Mouse (Mus musculus) bone marrow, adult 2 months (tissue): ENCODE data around the gene P3h1. TPM values are rescaled to one million over a fixed set of nuclear protein-coding genes. Genes with fewer than 3 reads are reported as not detected.

Source experiments
- H3K27ac ChIP-seq: fragments of 200-500 bp; 2 replicates; pipeline ENCODE4 v1.5.1; 2012; ENCODE audit warnings: low read depth, mild to moderate bottlenecking, control low read depth, inconsistent platforms, low read length; ENCODE audit not compliant: control insufficient read depth, poor library complexity, insufficient read depth
- H3K4me1 ChIP-seq: fragments of 200-500 bp; 2 replicates; pipeline ENCODE4 v1.6.1; 2011; ENCODE audit warnings: low read length; ENCODE audit not compliant: control insufficient read depth, insufficient read depth
- H3K4me3 ChIP-seq: fragments of 200-500 bp; replicated peaks from 2 replicates; pipeline ENCODE3; 2011; ENCODE audit warnings: mild to moderate bottlenecking, low read depth, low read length, control low read depth; ENCODE audit not compliant: control insufficient read depth
- CTCF ChIP-seq: fragments of 200-500 bp; IDR thresholded peaks from 2 replicates; pipeline ENCODE4 v1.5.1; 2011; ENCODE audit warnings: low read length, control low read depth; ENCODE audit not compliant: control insufficient read depth, insufficient read depth
- POLR2A ChIP-seq: fragments of 200-500 bp; IDR thresholded peaks from 2 replicates; pipeline ENCODE4 v1.6.1; 2011; ENCODE audit warnings: low read depth, mild to moderate bottlenecking, control low read depth, low read length, borderline replicate concordance; ENCODE audit not compliant: control insufficient read depth
- WGBS: fragments of 180-500 bp; shearing (Covaris S2); methylation state at CpG from one replicate; pipeline ENCODE4 v1.1.7; 2018; 5-methylcytosine and 5-hydroxymethylcytosine counted together
- polyA plus RNA-seq: library from polyadenylated mRNA; stranded (reverse); fragments of >200 nt; gene quantifications from 2 replicates; pipeline ENCODE4 v1.2.4, GENCODE M21; 2011; ENCODE audit warnings: low replicate concordance; ENCODE audit not compliant: missing spikeins, insufficient read depth, insufficient read length

The P3h1 gene
- polyA plus RNA-seq, result 3.7 and 7.0 TPM in 2 replicates

DNA sequence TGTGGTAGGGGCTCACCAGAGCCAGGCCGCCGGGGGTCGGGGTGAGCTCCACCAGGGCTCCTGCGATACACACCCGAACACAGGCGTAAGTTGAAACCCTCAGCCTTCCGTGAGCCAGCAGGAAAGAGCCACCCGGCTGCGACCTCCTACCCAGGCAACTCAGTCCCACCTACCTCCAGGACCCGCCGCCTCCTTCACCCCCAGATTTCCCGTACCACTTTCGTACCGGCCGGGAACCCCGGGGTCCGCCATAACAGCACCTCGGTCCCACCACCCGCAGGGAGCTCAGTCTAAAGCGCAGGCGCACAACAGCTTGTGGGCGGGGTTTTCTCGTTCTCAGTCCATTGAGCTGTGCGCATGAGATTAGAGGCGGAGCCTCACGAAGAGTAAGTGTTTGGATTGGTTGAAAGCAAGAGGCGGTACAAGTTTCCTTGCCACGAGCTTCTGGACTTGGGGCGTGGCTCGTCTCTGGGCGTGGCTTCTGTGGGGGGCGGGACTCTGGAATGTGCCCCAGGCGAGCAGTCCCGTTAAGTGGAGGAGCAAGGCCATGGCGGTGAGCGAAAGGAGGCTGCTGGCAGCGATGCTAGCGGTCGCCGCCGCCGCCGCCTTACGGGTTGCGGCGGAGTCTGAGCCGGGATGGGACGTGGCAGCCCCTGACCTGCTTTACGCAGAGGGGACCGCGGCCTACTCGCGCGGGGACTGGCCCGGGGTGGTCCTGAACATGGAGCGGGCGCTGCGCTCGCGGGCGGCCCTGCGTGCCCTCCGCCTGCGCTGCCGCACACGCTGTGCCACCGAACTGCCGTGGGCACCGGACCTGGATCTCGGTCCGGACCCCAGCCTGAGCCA, at the start of gene P3h1, which contains the start of gene AU022252:
Gene P3h1, plus strand, starts transcription at position 506 of the 846 bp plus-strand sequence.
Gene AU022252, minus strand, starts transcription at position 303 of the 846 bp plus-strand sequence.
- WGBS, result under 1% methylated on average over 69 of the region's 71 CpGs
- H3K27ac ChIP-seq, result peak within 1 kb of the TSS; percentile 29; the same call in 1 of the 2 replicates
- TF ChIP-seq CTCF (no peak), POLR2A (peak; percentile 51; the same call in 1 of the 2 replicates)
- H3K4me1 ChIP-seq, result no peaks in the 10 kb centered on the region; the same call in 1 of the 2 replicates
- H3K4me3 ChIP-seq, result peak within 1 kb of the TSS; percentile 99

DNA sequence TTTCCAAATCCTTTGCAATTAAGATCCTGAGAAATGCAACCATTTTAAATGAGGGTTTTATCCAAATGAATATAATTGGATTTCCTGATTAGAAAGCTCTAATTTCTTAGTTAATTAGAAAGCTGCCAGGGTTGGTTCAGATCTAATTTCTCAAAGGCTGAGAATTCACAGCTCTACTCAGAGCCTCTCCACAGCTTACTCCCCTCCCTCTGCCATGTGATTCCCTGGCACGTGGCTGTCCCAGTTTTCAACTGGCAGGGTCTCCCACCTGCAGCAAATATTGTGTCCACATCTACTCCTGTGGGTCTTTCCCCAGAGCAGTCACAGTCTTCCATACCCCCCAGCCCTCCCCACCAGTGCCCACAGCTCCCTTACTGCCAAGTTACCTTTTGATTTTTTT, 49.2 kb upstream of the P3h1 start:
- H3K4me3 ChIP-seq, result no peak overlapping the region
- H3K27ac ChIP-seq, result no peak overlapping the region
- no peaks in the 10 kb centered on the region; the same call in 1 of the 2 replicates for H3K4me1 ChIP-seq
- no peak for TF ChIP-seq POLR2A
- TF ChIP-seq CTCF, result no peak
- WGBS, result 68% methylated on average over 1 of the region's 1 CpGs

- Histone ChIP-seq H3K4me1 (no peaks in the 10 kb centered on the region; the same call in 1 of the 2 replicates), H3K4me3 (peak overlapping the region; percentile 4), H3K27ac (no peak overlapping the region)
- TF ChIP-seq POLR2A (no peak), CTCF (no peak)
- 83% methylated on average over 4 of the region's 4 CpGs for WGBS
These were observed 46.9 kb upstream of the P3h1 start for GRCm38 (mm10) chr4:119185771-119186170.

DNA sequence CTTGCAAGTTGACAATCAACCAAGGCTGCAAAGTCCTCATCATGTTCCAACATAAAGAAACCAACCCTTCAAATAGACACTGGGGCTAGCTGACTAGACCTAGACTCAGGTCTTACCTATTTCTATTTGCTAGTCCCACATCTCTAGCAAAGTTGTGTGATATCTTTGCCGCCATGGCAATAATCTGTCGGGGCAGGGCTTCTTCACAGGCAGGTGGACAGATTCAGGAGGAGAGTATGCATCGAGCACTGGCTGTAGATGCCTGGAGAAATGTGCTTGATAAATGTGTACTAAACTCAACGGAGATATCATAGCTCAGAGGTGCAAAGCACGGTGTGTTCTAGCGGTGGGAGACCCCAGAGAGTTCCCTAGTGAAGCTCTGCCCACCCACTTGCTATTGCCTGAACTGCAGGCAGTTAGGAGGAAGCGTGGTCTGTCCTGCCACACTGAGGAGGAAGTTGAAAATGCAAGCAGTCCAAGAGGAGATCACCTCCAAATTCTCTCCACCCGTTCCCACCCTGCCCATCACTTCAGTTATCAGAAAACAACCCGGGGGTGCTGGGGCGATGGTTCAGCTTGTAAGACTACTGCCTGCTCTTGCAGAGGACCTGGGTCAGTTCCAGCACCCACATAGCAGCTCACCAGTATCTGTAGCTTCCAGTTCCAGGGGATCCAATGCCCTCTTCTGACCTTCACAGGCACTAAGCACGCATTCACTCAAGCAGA, 44.5 kb upstream of the P3h1 start:
- TF ChIP-seq POLR2A, result no peak
- TF ChIP-seq CTCF, result peak; percentile 64
- Histone ChIP-seq H3K4me1 (no peaks in the 10 kb centered on the region; the same call in 1 of the 2 replicates), H3K27ac (peak overlapping the region; percentile 32), H3K4me3 (peak overlapping the region; percentile 75)
- 19% methylated on average over 11 of the region's 11 CpGs for WGBS

DNA sequence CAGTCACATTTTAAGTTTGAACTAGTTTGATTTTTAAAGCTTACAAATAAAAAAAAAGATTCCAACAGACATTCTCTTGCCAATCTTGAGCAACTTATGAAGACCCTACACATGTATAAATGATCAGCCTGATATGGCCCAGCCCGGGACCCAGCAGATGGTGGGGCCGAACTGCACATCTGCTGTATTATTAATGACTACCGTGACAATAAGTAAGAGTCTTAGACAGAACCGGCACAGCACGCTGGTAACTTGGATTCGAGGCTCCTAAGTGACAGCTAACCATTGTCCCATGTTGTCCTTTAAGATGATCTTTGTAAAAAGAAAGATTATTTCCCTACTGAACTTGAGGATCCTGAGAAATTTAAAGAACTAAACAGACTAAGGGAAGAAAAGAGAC, 43.3 kb upstream of the P3h1 start:
- Histone ChIP-seq H3K4me1 (peaks cover 3% of the 10 kb centered on the region), H3K4me3 (peak overlapping the region; percentile 88), H3K27ac (peak overlapping the region; percentile 93)
- TF ChIP-seq CTCF, result no peak
- TF ChIP-seq POLR2A, result no peak
- WGBS, result 66% methylated on average over 6 of the region's 6 CpGs

DNA sequence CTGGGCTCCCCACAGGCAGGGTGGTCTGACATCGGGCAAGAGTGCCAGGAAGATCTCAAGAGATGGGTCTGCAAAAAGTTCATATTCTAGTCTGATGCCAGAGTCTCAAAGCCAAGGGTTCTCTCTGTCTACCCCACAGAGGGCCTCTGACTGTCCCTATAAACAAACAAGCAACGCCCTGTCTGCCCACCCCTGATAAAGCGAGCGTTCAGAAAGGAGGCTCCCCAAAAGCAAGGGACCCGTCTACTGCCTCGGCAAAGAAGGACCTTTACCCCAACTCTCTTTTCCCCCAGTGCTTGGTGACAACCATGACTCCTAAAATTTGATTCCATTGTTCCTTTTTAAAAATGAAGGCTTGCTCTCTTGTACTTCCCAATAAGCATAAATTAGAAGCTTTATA, 42.9 kb upstream of the P3h1 start, which contains the start of gene Ermap:
Gene Ermap, minus strand, starts transcription at position 148 of the 400 bp plus-strand sequence.
- no peak for TF ChIP-seq CTCF
- peak; percentile 47; the same call in 1 of the 2 replicates for TF ChIP-seq POLR2A
- H3K4me1 ChIP-seq, result peaks cover 3% of the 10 kb centered on the region
- H3K27ac ChIP-seq, result peak within 1 kb of the TSS; percentile 93

DNA sequence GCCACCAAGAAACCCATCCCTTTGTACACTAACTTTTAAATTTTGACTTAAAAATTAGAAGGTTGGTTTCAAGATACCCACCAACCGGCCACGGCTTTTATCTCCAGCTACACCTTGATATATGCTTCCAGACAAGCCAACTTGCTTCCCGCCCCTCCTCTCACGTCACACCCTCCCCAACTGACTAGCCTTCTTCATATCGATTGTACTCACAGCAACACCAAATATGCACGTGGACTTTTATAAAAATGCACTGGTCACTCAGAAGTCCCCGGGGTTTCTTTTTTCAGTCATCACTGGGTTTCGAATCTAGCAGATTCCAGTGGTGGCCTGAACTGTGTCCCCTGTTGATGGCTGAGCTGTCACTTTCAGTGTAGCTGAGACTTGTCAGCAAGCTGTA, 42.1 kb upstream of the P3h1 start:
- TF ChIP-seq CTCF, result no peak
- TF ChIP-seq POLR2A, result no peak
- Histone ChIP-seq H3K27ac (peak overlapping the region; percentile 93), H3K4me1 (peaks cover 3% of the 10 kb centered on the region), H3K4me3 (peak overlapping the region; percentile 44)
- 56% methylated on average over 8 of the region's 8 CpGs for WGBS

More for the DNA sequence above, 42.9 kb upstream of the P3h1 start, which contains the start of gene Ermap:
- WGBS, result 60% methylated on average over 6 of the region's 6 CpGs
- peak within 1 kb of the TSS; percentile 88 for H3K4me3 ChIP-seq
